In genomic region chr3:89251365-89251895, GRCm38 (mm10) we compare ENCODE assay signal across 8 mouse cellular contexts. TPM values are rescaled to one million over a fixed set of nuclear protein-coding genes. Genes with fewer than 3 reads are reported as not detected.
DNase-seq lines count a peak whose midpoint lies in the region; ATAC-seq and TF ChIP-seq lines count a peak whose summit lies in the region.

No protein-coding gene starts in this region.

- 1% methylated on average over 17 of the region's 17 CpGs for WGBS in embryonic facial prominence, embryonic 14.5 days
- WGBS in hindbrain, embryonic 15.5 days = 13% methylated on average over 17 of the region's 17 CpGs
- 5% methylated on average over 17 of the region's 17 CpGs for WGBS in liver, embryonic 12.5 days (ENCODE audit: insufficient replicate concordance)

- H3K27me3 ChIP-seq in embryonic facial prominence, embryonic 14.5 days (replicated peaks; ENCODE audit: control insufficient read depth, insufficient read depth, low read length) = no peaks in the 10 kb centered on the region
- H3K27me3 ChIP-seq in hindbrain, embryonic 15.5 days = no peaks in the 10 kb centered on the region
- H3K27me3 ChIP-seq in liver, embryonic 12.5 days (replicated peaks) = peaks cover 43% of the 10 kb centered on the region

- TF ChIP-seq CTCF in layer of hippocampus, adult 2 months (conservative IDR thresholded peaks at IDR 0.05) = no peak

- peaks cover 7% of the 10 kb centered on the region; the same call in 1 of the 2 replicates for H3K36me3 ChIP-seq in embryonic facial prominence, embryonic 14.5 days (ENCODE audit: control insufficient read depth, insufficient read depth, low read length)
- 0 out of 2 replicates have a peak, but pooled peaks cover 4% of the 10 kb centered on the region for H3K36me3 ChIP-seq in hindbrain, embryonic 15.5 days
- H3K36me3 ChIP-seq in liver, embryonic 12.5 days = peaks cover 18% of the 10 kb centered on the region

- H3K4me1 ChIP-seq in embryonic facial prominence, embryonic 14.5 days (ENCODE audit: control insufficient read depth, insufficient read depth, low read length) = peaks cover 8% of the 10 kb centered on the region; the same call in 1 of the 2 replicates
- H3K4me1 ChIP-seq in hindbrain, embryonic 15.5 days (replicated peaks) = peaks cover 30% of the 10 kb centered on the region
- peaks cover 41% of the 10 kb centered on the region for H3K4me1 ChIP-seq in liver, embryonic 12.5 days

- no peak overlapping the region for H3K4me3 ChIP-seq in layer of hippocampus, adult 2 months
- no peak overlapping the region for H3K4me3 ChIP-seq in embryonic facial prominence, embryonic 14.5 days (ENCODE audit: low read depth, low read length)
- no peak overlapping the region for H3K4me3 ChIP-seq in hindbrain, embryonic 15.5 days
- H3K4me3 ChIP-seq in liver, embryonic 12.5 days = 0 out of 2 replicates have a peak overlapping the region, but pooled peaks have one; percentile 7

- H3K9ac ChIP-seq in embryonic facial prominence, embryonic 14.5 days (ENCODE audit: low read depth, low read length) = 0 out of 2 replicates have a peak overlapping the region, but pooled peaks have one; percentile 17
- H3K9ac ChIP-seq in hindbrain, embryonic 15.5 days = no peak overlapping the region
- H3K9ac ChIP-seq in liver, embryonic 12.5 days = no peak overlapping the region

- ATAC-seq in embryonic facial prominence, embryonic 14.5 days (ENCODE audit: low read depth) = no peak
- ATAC-seq in hindbrain, embryonic 15.5 days (ENCODE audit: low FRiP score, low read depth) = 0 out of 2 replicates have a peak, but pooled peaks have one; percentile 21
- peak; percentile 33 for ATAC-seq in liver, embryonic 12.5 days

- H3K9me3 ChIP-seq in embryonic facial prominence, embryonic 14.5 days (ENCODE audit: control insufficient read depth, low read length) = no peaks in the 10 kb centered on the region
- no peaks in the 10 kb centered on the region for H3K9me3 ChIP-seq in hindbrain, embryonic 15.5 days
- H3K9me3 ChIP-seq in liver, embryonic 12.5 days (replicated peaks) = no peaks in the 10 kb centered on the region

- H3K27ac ChIP-seq in layer of hippocampus, adult 2 months = peak overlapping the region; percentile 52
- 0 out of 2 replicates have a peak overlapping the region, but pooled peaks have one; percentile 15 for H3K27ac ChIP-seq in embryonic facial prominence, embryonic 14.5 days (replicated peaks; ENCODE audit: low read depth, low read length)
- no peak overlapping the region for H3K27ac ChIP-seq in hindbrain, embryonic 15.5 days (replicated peaks)
- no peak overlapping the region for H3K27ac ChIP-seq in liver, embryonic 12.5 days

- H3K4me2 ChIP-seq in embryonic facial prominence, embryonic 14.5 days (ENCODE audit: low read depth, low read length) = 0 out of 2 replicates have a peak overlapping the region, but pooled peaks have one; percentile 27
- H3K4me2 ChIP-seq in hindbrain, embryonic 15.5 days = peak overlapping the region; percentile 35
- H3K4me2 ChIP-seq in liver, embryonic 12.5 days = peak overlapping the region; percentile 40

- DNase-seq in layer of hippocampus, adult 2 months (ENCODE audit: low spot score in 2 of 2) = no peak
- DNase-seq in layer of hippocampus, adult 8-10 months (ENCODE audit: low spot score in 2 of 2) = no peak
- DNase-seq in embryonic facial prominence, embryonic 14.5 days (ENCODE audit: low spot score) = peak; percentile 59
- peak; percentile 64 for DNase-seq in naive thymus-derived CD4-positive, alpha-beta T cell, adult 2 months (ENCODE audit: low read depth)
- DNase-seq in thymus, postnatal 14 days = peak; percentile 85
- no peak for DNase-seq in frontal cortex, postnatal 36 days (ENCODE audit: low spot score in 2 of 2)

RNA-seq across cellular contexts. Expression of gene Trim46, which starts 5.3 kb away (rescaled TPM):
- 10 to 100 TPM; 89.1 to 92.8 TPM for total RNA-seq in layer of hippocampus, adult 2 months (2021)
- 10 to 100 TPM; 74.0 to 89.3 (median 80.2) TPM for total RNA-seq in layer of hippocampus, adult 8-10 months (2022)
- polyA plus RNA-seq in embryonic facial prominence, embryonic 14.5 days (2014; fragmentation: Nextera tagmentation; extraction: Ambion mirVana) = 3.7 and 4.7 TPM in 2 replicates
- 71.3 and 81.6 TPM in 2 replicates for polyA plus RNA-seq in hindbrain, embryonic 15.5 days (2015; fragmentation: Nextera tagmentation; extraction: Ambion mirVana)
- polyA plus RNA-seq in liver, embryonic 12.5 days (2016; fragmentation: Nextera tagmentation; extraction: Ambion mirVana) = 0.31 and 0.38 TPM in 2 replicates

RNA-seq across cellular contexts. Expression of gene Krtcap2, which starts 5.7 kb away (rescaled TPM):
- total RNA-seq in layer of hippocampus, adult 2 months (2021) = 10 to 100 TPM; 75.8 to 80.5 TPM
- 10 to 100 TPM; 73.9 to 82.9 (median 79.4) TPM for total RNA-seq in layer of hippocampus, adult 8-10 months (2022)
- polyA plus RNA-seq in embryonic facial prominence, embryonic 14.5 days (2014; fragmentation: Nextera tagmentation; extraction: Ambion mirVana) = 324 and 349 TPM in 2 replicates
- 196 and 211 TPM in 2 replicates for polyA plus RNA-seq in hindbrain, embryonic 15.5 days (2015; fragmentation: Nextera tagmentation; extraction: Ambion mirVana)
- polyA plus RNA-seq in liver, embryonic 12.5 days (2016; fragmentation: Nextera tagmentation; extraction: Ambion mirVana) = 170 and 187 TPM in 2 replicates

RNA-seq across cellular contexts. Expression of gene Dpm3, which starts 7.7 kb away (rescaled TPM):
- total RNA-seq in layer of hippocampus, adult 2 months (2021) = 10 to 100 TPM; 51.2 to 61.0 TPM
- total RNA-seq in layer of hippocampus, adult 8-10 months (2022) = 10 to 100 TPM; 44.2 to 67.3 (median 61.7) TPM
- 151 and 177 TPM in 2 replicates for polyA plus RNA-seq in embryonic facial prominence, embryonic 14.5 days (2014; fragmentation: Nextera tagmentation; extraction: Ambion mirVana)
- 80.0 and 88.4 TPM in 2 replicates for polyA plus RNA-seq in hindbrain, embryonic 15.5 days (2015; fragmentation: Nextera tagmentation; extraction: Ambion mirVana)
- polyA plus RNA-seq in liver, embryonic 12.5 days (2016; fragmentation: Nextera tagmentation; extraction: Ambion mirVana) = 72.3 and 73.6 TPM in 2 replicates

RNA-seq across cellular contexts. Expression of gene Slc50a1, which starts 18.9 kb away (rescaled TPM):
- 10 to 100 TPM; 46.3 to 58.9 TPM for total RNA-seq in layer of hippocampus, adult 2 months (2021)
- 10 to 100 TPM; 51.8 to 69.9 (median 58.2) TPM for total RNA-seq in layer of hippocampus, adult 8-10 months (2022)
- 70.5 and 80.2 TPM in 2 replicates for polyA plus RNA-seq in embryonic facial prominence, embryonic 14.5 days (2014; fragmentation: Nextera tagmentation; extraction: Ambion mirVana)
- 36.2 and 38.5 TPM in 2 replicates for polyA plus RNA-seq in hindbrain, embryonic 15.5 days (2015; fragmentation: Nextera tagmentation; extraction: Ambion mirVana)
- 19.3 and 21.6 TPM in 2 replicates for polyA plus RNA-seq in liver, embryonic 12.5 days (2016; fragmentation: Nextera tagmentation; extraction: Ambion mirVana)

RNA-seq across cellular contexts. Expression of gene Muc1, which starts 22.6 kb away (rescaled TPM):
- total RNA-seq in layer of hippocampus, adult 2 months (2021) = 1 to 10 TPM in 1 of 2 experiments, under 1 TPM in 1; 0.31 to 1.3 TPM
- total RNA-seq in layer of hippocampus, adult 8-10 months (2022) = 1 to 10 TPM in 2 of 4 experiments, under 1 TPM in 2; 0.37 to 1.7 (median 1.2) TPM
- polyA plus RNA-seq in embryonic facial prominence, embryonic 14.5 days (2014; fragmentation: Nextera tagmentation; extraction: Ambion mirVana) = 2.0 and 4.1 TPM in 2 replicates
- polyA plus RNA-seq in hindbrain, embryonic 15.5 days (2015; fragmentation: Nextera tagmentation; extraction: Ambion mirVana) = 1.2 and 1.6 TPM in 2 replicates
- 0.13 TPM in 1 of 2 replicates, not detected in the other for polyA plus RNA-seq in liver, embryonic 12.5 days (2016; fragmentation: Nextera tagmentation; extraction: Ambion mirVana)

Comparison
In these comparisons a context has a peak if more than half of its experiments do, and no peak if none do; other contexts are left out.
1. DNase-seq: peak in embryonic facial prominence, embryonic 14.5 days (single experiment), naive thymus-derived CD4-positive, alpha-beta T cell, adult 2 months (single experiment) and thymus, postnatal 14 days (single experiment); none in layer of hippocampus, adult 2 months (0 of 2), layer of hippocampus, adult 8-10 months (0 of 2) and frontal cortex, postnatal 36 days (0 of 2).
2. H3K27ac ChIP-seq: peak in layer of hippocampus, adult 2 months (single experiment) and embryonic facial prominence, embryonic 14.5 days (single experiment); none in hindbrain, embryonic 15.5 days (single experiment) and liver, embryonic 12.5 days (single experiment).
3. RNA of gene Trim46, which starts 5.3 kb away (polyA plus RNA-seq): 71.3 to 81.6 TPM in hindbrain, embryonic 15.5 days; 3.7 to 4.7 TPM in embryonic facial prominence, embryonic 14.5 days and 0.31 to 0.38 TPM in liver, embryonic 12.5 days; every median in the first group is over 10 times any median in the second.
4. Peak in every context shown above with its lines, with median percentiles within 50 percentile points of each other: H3K4me2 ChIP-seq.